Mouse (Mus musculus): ENCODE measurements around the gene Rbm47.

Gene Rbm47

GRCm38 (mm10) chr5:66062046-66062929 is 110.6 kb downstream of the Rbm47 start:
- no peak for DNase-seq (ENCODE audit: low spot score)

GRCm38 (mm10) chr5:66061667-66062045 is 111.3 kb downstream of the Rbm47 start:
- DNase-seq (ENCODE audit: low spot score), result no peak

- DNase-seq (ENCODE audit: low spot score), result no peak
Observed at GRCm38 (mm10) chr5:66058844-66059243, 114.1 kb downstream of the Rbm47 start.

GRCm38 (mm10) chr5:66056680-66057079 is 116.2 kb downstream of the Rbm47 start:
- no peak for DNase-seq (ENCODE audit: low spot score)

GRCm38 (mm10) chr5:66054394-66054793 is 118.5 kb downstream of the Rbm47 start:
- DNase-seq (ENCODE audit: low spot score), result no peak

- no peak for DNase-seq (ENCODE audit: low spot score)
Observed at GRCm38 (mm10) chr5:66052777-66053548, 120.0 kb downstream of the Rbm47 start.

- no peak for DNase-seq (ENCODE audit: low spot score)
Observed at GRCm38 (mm10) chr5:66050841-66051240, 122.1 kb downstream of the Rbm47 start.

GRCm38 (mm10) chr5:66046356-66046755 is 126.6 kb downstream of the Rbm47 start:
- DNase-seq (ENCODE audit: low spot score), result no peak

- DNase-seq (ENCODE audit: low spot score), result no peak
Observed at GRCm38 (mm10) chr5:66043897-66044296, 129.0 kb downstream of the Rbm47 start.

GRCm38 (mm10) chr5:66042651-66043340 is 130.1 kb downstream of the Rbm47 start:
- DNase-seq (ENCODE audit: low spot score), result no peak

- no peak for DNase-seq (ENCODE audit: low spot score)
Observed at GRCm38 (mm10) chr5:66040744-66041279, 132.1 kb downstream of the Rbm47 start.

- no peak for DNase-seq (ENCODE audit: low spot score)
Observed at GRCm38 (mm10) chr5:66039813-66040212, 133.1 kb downstream of the Rbm47 start.

GRCm38 (mm10) chr5:66037066-66037465 is 135.9 kb downstream of the Rbm47 start:
- DNase-seq (ENCODE audit: low spot score), result no peak

GRCm38 (mm10) chr5:66036440-66037054 is 136.4 kb downstream of the Rbm47 start:
- DNase-seq (ENCODE audit: low spot score), result no peak

GRCm38 (mm10) chr5:66034375-66035195 is 138.3 kb downstream of the Rbm47 start:
- DNase-seq (ENCODE audit: low spot score), result no peak

GRCm38 (mm10) chr5:66032826-66033225 is 140.1 kb downstream of the Rbm47 start:
- no peak for DNase-seq (ENCODE audit: low spot score)

- DNase-seq (ENCODE audit: low spot score), result no peak
Observed at GRCm38 (mm10) chr5:66031699-66032098, 141.2 kb downstream of the Rbm47 start.

GRCm38 (mm10) chr5:66028232-66028631 is 144.7 kb downstream of the Rbm47 start:
- no peak for DNase-seq (ENCODE audit: low spot score)

- no peak for DNase-seq (ENCODE audit: low spot score)
Observed at GRCm38 (mm10) chr5:66027206-66027605, 145.7 kb downstream of the Rbm47 start.

GRCm38 (mm10) chr5:66026796-66027195 is 146.1 kb downstream of the Rbm47 start:
- no peak for DNase-seq (ENCODE audit: low spot score)

- no peak for DNase-seq (ENCODE audit: low spot score)
Observed at GRCm38 (mm10) chr5:66015449-66015961, 157.4 kb downstream of the Rbm47 start.

Data from layer of hippocampus, adult 11-12 months (tissue).